Mouse (Mus musculus) small intestine, adult 2 months (tissue): ENCODE results near the gene Grpel1.

Experiments
- CTCF ChIP-seq: fragments of 200-500 bp; IDR thresholded peaks from 2 replicates; pipeline ENCODE4 v1.5.1; 2012; ENCODE audit warnings: low read depth, mild to moderate bottlenecking, control low read depth, inconsistent platforms, low read length, moderate library complexity, mixed read lengths; ENCODE audit not compliant: insufficient replicate concordance, insufficient read length; ENCODE audit errors: extremely low read depth
- POLR2A ChIP-seq: fragments of 200-500 bp; IDR thresholded peaks from 2 replicates; pipeline ENCODE4 v1.6.1; 2012; ENCODE audit warnings: low read depth, mild to moderate bottlenecking, control low read depth, inconsistent platforms, low read length, moderate library complexity

- TF ChIP-seq POLR2A = no peak
- no peak for TF ChIP-seq CTCF
Observed at GRCm38 (mm10) chr5:36434398-36434967, 30.3 kb upstream of the Grpel1 start.
